Mouse (Mus musculus) left cerebral cortex, postnatal 25 days (tissue): ENCODE data around the gene Nlrc4. TPM values are rescaled to one million over a fixed set of nuclear protein-coding genes. Genes with fewer than 3 reads are reported as not detected.

Experiments
- DNase-seq, 2 experiments: peaks; one replicate each; pipeline ENCODE4 v3.0.0; 2022; ENCODE audit warnings: low spot score in 2 of 2, mixed read lengths in 1 of 2
- intact Hi-C: fragments of 180-260 bp; cut with DNase I; formaldehyde crosslinking; loops from one replicate; pipeline ENCODE4 v1.15.1; 2025
- total RNA-seq, 2 experiments: library from RNA; stranded (reverse); gene quantifications; 2 replicates each; pipeline ENCODE4 v1.2.3; 2021

The Nlrc4 gene
- total RNA-seq, 2 experiments from 2014 or later = 0.07 to 0.30 TPM

GRCm38 (mm10) chr17:74437762-74438161, 21.2 kb downstream of the Nlrc4 start:
- intact Hi-C loops = no loop called here
- DNase-seq = no peak

GRCm38 (mm10) chr17:74432631-74433030, 26.3 kb downstream of the Nlrc4 start:
- intact Hi-C loops = no loop called here
- no peak for DNase-seq

- DNase-seq = peak in 1 of 2 experiments; percentile 19
- intact Hi-C loops = no loop called here
Observed at GRCm38 (mm10) chr17:74431481-74431880, 27.5 kb downstream of the Nlrc4 start.

GRCm38 (mm10) chr17:74430074-74430473, 28.9 kb downstream of the Nlrc4 start:
- intact Hi-C loops = no loop called here
- no peak for DNase-seq

GRCm38 (mm10) chr17:74424401-74425005, 34.4 kb downstream of the Nlrc4 start:
- intact Hi-C loops = no loop called here
- no peak for DNase-seq

- intact Hi-C loops = no loop called here
- DNase-seq = no peak
Observed at GRCm38 (mm10) chr17:74420656-74421055, 38.3 kb downstream of the Nlrc4 start.

GRCm38 (mm10) chr17:74418171-74418570, 40.8 kb downstream of the Nlrc4 start:
- intact Hi-C loops = no loop called here
- no peak for DNase-seq

GRCm38 (mm10) chr17:74416841-74417360, 42.0 kb downstream of the Nlrc4 start:
- intact Hi-C loops = no loop called here
- DNase-seq = peak in 1 of 2 experiments; percentile 57

- intact Hi-C loops = no loop called here
- DNase-seq = no peak
Observed at GRCm38 (mm10) chr17:74414671-74415070, 44.3 kb downstream of the Nlrc4 start.

- intact Hi-C loops = no loop called here
- no peak for DNase-seq
Observed at GRCm38 (mm10) chr17:74413324-74413723, 45.6 kb downstream of the Nlrc4 start.

- DNase-seq = no peak
- intact Hi-C loops = no loop called here
Observed at GRCm38 (mm10) chr17:74409722-74410121, 49.2 kb downstream of the Nlrc4 start.

GRCm38 (mm10) chr17:74406487-74406886, 52.5 kb downstream of the Nlrc4 start:
- intact Hi-C loops = no loop called here
- no peak for DNase-seq

GRCm38 (mm10) chr17:74402486-74403222, 56.3 kb downstream of the Nlrc4 start:
- no peak for DNase-seq
- intact Hi-C loops = no loop called here

GRCm38 (mm10) chr17:74397173-74397572, 61.8 kb downstream of the Nlrc4 start:
- no peak for DNase-seq
- intact Hi-C loops = loop anchor here (5.0 kb wide), 1 partner anchor 90 kb away; the partner anchor contains the start of gene Yipf4

GRCm38 (mm10) chr17:74396766-74397165, 62.2 kb downstream of the Nlrc4 start:
- no peak for DNase-seq
- intact Hi-C loops = loop anchor here (5.0 kb wide), 1 partner anchor 91 kb away; the partner anchor contains the start of gene Yipf4

- intact Hi-C loops = loop anchor here (5.0 kb wide), 1 partner anchor 92 kb away; the partner anchor contains the start of gene Yipf4
- DNase-seq = peak; percentile 96 to 99
Observed at GRCm38 (mm10) chr17:74395383-74396065, 63.4 kb downstream of the Nlrc4 start, which contains the start of gene Slc30a6. Gene Slc30a6, plus strand, starts transcription at chr17:74395608.

GRCm38 (mm10) chr17:74394855-74395254, 64.1 kb downstream of the Nlrc4 start:
- intact Hi-C loops = loop anchor here (5.0 kb wide), 1 partner anchor 92 kb away; the partner anchor contains the start of gene Yipf4
- no peak for DNase-seq

- DNase-seq = no peak
- intact Hi-C loops = no loop called here
Observed at GRCm38 (mm10) chr17:74394381-74394780, 64.6 kb downstream of the Nlrc4 start.

- intact Hi-C loops = no loop called here
- no peak for DNase-seq
Observed at GRCm38 (mm10) chr17:74389847-74390246, 69.1 kb downstream of the Nlrc4 start.

- intact Hi-C loops = no loop called here
- no peak for DNase-seq
Observed at GRCm38 (mm10) chr17:74386657-74387056, 72.3 kb downstream of the Nlrc4 start.
